Mouse (Mus musculus) liver, embryonic 15.5 days (tissue): Measurements from ENCODE around the gene Cipc. TPM values are rescaled to one million over a fixed set of nuclear protein-coding genes. Genes with fewer than 3 reads are reported as not detected.

ENCODE experiments used
- ATAC-seq: fragments of 200-750 bp; cut with Nextera tagmentation; 2 replicates; pipeline ENCODE4 v1.8.0; 2017; ENCODE audit warnings: moderate number of reproducible peaks, mild to moderate bottlenecking, moderate library complexity; ENCODE audit not compliant: insufficient read depth
- H3K27ac ChIP-seq: fragments of 300-500 bp; sonication (generic); replicated peaks from 2 replicates; pipeline ENCODE4 v1.5.1; 2015; ENCODE audit warnings: mild to moderate bottlenecking, inconsistent platforms
- H3K27me3 ChIP-seq: fragments of 300-500 bp; sonication (generic); 2 replicates; pipeline ENCODE4 v1.6.1; 2015; ENCODE audit warnings: mild to moderate bottlenecking, inconsistent platforms
- H3K36me3 ChIP-seq: fragments of 300-500 bp; sonication (generic); replicated peaks from 2 replicates; pipeline ENCODE4 v1.6.1; 2015; ENCODE audit warnings: moderate library complexity, mild to moderate bottlenecking, inconsistent platforms
- H3K4me1 ChIP-seq: fragments of 300-500 bp; sonication (generic); replicated peaks from 2 replicates; pipeline ENCODE4 v1.6.1; 2015; ENCODE audit warnings: inconsistent platforms
- H3K4me2 ChIP-seq: fragments of 300-500 bp; sonication (generic); 2 replicates; pipeline ENCODE4 v1.6.1; 2015; ENCODE audit warnings: moderate library complexity, mild to moderate bottlenecking, inconsistent platforms
- H3K4me3 ChIP-seq: fragments of 300-500 bp; sonication (generic); replicated peaks from 2 replicates; pipeline ENCODE4 v1.5.1; 2015; ENCODE audit warnings: mild to moderate bottlenecking, inconsistent platforms
- H3K9ac ChIP-seq: fragments of 300-500 bp; sonication (generic); 2 replicates; pipeline ENCODE4 v1.6.1; 2015; ENCODE audit warnings: moderate library complexity, mild to moderate bottlenecking, inconsistent platforms
- H3K9me3 ChIP-seq: fragments of 300-500 bp; sonication (generic); replicated peaks from 2 replicates; pipeline ENCODE4 v1.6.1; 2016; ENCODE audit warnings: inconsistent platforms
- WGBS: fragments of 180-500 bp; shearing (Covaris S2); methylation state at CpG from one replicate; pipeline ENCODE4 v1.1.7; 2015; ENCODE audit warnings: mixed read lengths; ENCODE audit not compliant: insufficient replicate concordance; 5-methylcytosine and 5-hydroxymethylcytosine counted together
- polyA plus RNA-seq: library from polyadenylated mRNA; unstranded; fragments of >200 nt; fragmentation: Nextera tagmentation; extraction: Ambion mirVana; gene quantifications from 2 replicates; pipeline ENCODE4 v1.2.1, GENCODE M21; 2015

Gene Cipc
- polyA plus RNA-seq, 1 experiment from 2014 or later: 8.2 TPM

- ATAC-seq: no peak
- H3K4me3 ChIP-seq: no peak overlapping the region
- H3K27ac ChIP-seq: no peak overlapping the region
- peaks cover 3% of the 10 kb centered on the region; the same call in 1 of the 2 replicates for H3K27me3 ChIP-seq
- no peaks in the 10 kb centered on the region for H3K9me3 ChIP-seq
- H3K9ac ChIP-seq: no peak overlapping the region
- no peaks in the 10 kb centered on the region for H3K4me1 ChIP-seq
- H3K4me2 ChIP-seq: no peak overlapping the region
- no peaks in the 10 kb centered on the region for H3K36me3 ChIP-seq
- 24% methylated on average over 1 of the region's 1 CpGs for WGBS
Observed at GRCm38 (mm10) chr12:86934748-86935147, 12.1 kb upstream of the Cipc start.

- ATAC-seq: no peak
- Histone ChIP-seq H3K4me3 (no peak overlapping the region), H3K4me1 (no peaks in the 10 kb centered on the region), H3K27ac (no peak overlapping the region), H3K36me3 (no peaks in the 10 kb centered on the region), H3K9ac (no peak overlapping the region), H3K4me2 (no peak overlapping the region), H3K27me3 (peaks cover 3% of the 10 kb centered on the region; the same call in 1 of the 2 replicates), H3K9me3 (no peaks in the 10 kb centered on the region)
- 65% methylated on average over 8 of the region's 8 CpGs for WGBS
Observed at GRCm38 (mm10) chr12:86935692-86936282, 11.1 kb upstream of the Cipc start.

- no peak overlapping the region for H3K9ac ChIP-seq
- no peak overlapping the region for H3K27ac ChIP-seq
- H3K4me1 ChIP-seq: no peaks in the 10 kb centered on the region
- H3K4me3 ChIP-seq: no peak overlapping the region
- H3K9me3 ChIP-seq: no peaks in the 10 kb centered on the region
- no peaks in the 10 kb centered on the region for H3K36me3 ChIP-seq
- no peak for ATAC-seq
- H3K27me3 ChIP-seq: peaks cover 5% of the 10 kb centered on the region; the same call in 1 of the 2 replicates
- no peak overlapping the region for H3K4me2 ChIP-seq
- 59% methylated on average over 11 of the region's 11 CpGs for WGBS
Observed at GRCm38 (mm10) chr12:86936587-86937343, 10.1 kb upstream of the Cipc start.

- Histone ChIP-seq H3K27ac (no peak overlapping the region), H3K36me3 (no peaks in the 10 kb centered on the region), H3K4me2 (no peak overlapping the region), H3K9ac (no peak overlapping the region), H3K4me1 (no peaks in the 10 kb centered on the region), H3K27me3 (peaks cover 20% of the 10 kb centered on the region), H3K9me3 (no peaks in the 10 kb centered on the region), H3K4me3 (no peak overlapping the region)
- 35% methylated on average over 9 of the region's 9 CpGs for WGBS
- ATAC-seq: no peak
Observed at GRCm38 (mm10) chr12:86938571-86938970, 8.3 kb upstream of the Cipc start.

GRCm38 (mm10) chr12:86941173-86941572 is 5.7 kb upstream of the Cipc start:
- no peak for ATAC-seq
- no peak overlapping the region for H3K9ac ChIP-seq
- H3K4me1 ChIP-seq: peaks cover 9% of the 10 kb centered on the region
- H3K27ac ChIP-seq: no peak overlapping the region
- H3K4me3 ChIP-seq: no peak overlapping the region
- no peaks in the 10 kb centered on the region for H3K36me3 ChIP-seq
- peaks cover 20% of the 10 kb centered on the region for H3K27me3 ChIP-seq
- H3K9me3 ChIP-seq: no peaks in the 10 kb centered on the region
- H3K4me2 ChIP-seq: no peak overlapping the region
- WGBS: 53% methylated on average over 11 of the region's 11 CpGs

GRCm38 (mm10) chr12:86941734-86942486 is 4.9 kb upstream of the Cipc start:
- peaks cover 12% of the 10 kb centered on the region for H3K4me1 ChIP-seq
- WGBS: 55% methylated on average over 5 of the region's 5 CpGs
- H3K9me3 ChIP-seq: no peaks in the 10 kb centered on the region
- no peak overlapping the region for H3K4me2 ChIP-seq
- ATAC-seq: no peak
- H3K9ac ChIP-seq: no peak overlapping the region
- no peak overlapping the region for H3K4me3 ChIP-seq
- H3K27me3 ChIP-seq: peaks cover 20% of the 10 kb centered on the region
- no peaks in the 10 kb centered on the region for H3K36me3 ChIP-seq
- H3K27ac ChIP-seq: no peak overlapping the region

- Histone ChIP-seq H3K36me3 (no peaks in the 10 kb centered on the region), H3K27ac (no peak overlapping the region), H3K4me1 (peaks cover 24% of the 10 kb centered on the region), H3K27me3 (peaks cover 20% of the 10 kb centered on the region), H3K4me3 (no peak overlapping the region), H3K9ac (no peak overlapping the region), H3K4me2 (no peak overlapping the region), H3K9me3 (no peaks in the 10 kb centered on the region)
- no peak for ATAC-seq
- 70% methylated on average over 8 of the region's 8 CpGs for WGBS
Observed at GRCm38 (mm10) chr12:86943421-86943820, 3.4 kb upstream of the Cipc start.

- H3K9ac ChIP-seq: no peak overlapping the region
- WGBS: 7% methylated on average over 4 of the region's 4 CpGs
- no peaks in the 10 kb centered on the region for H3K9me3 ChIP-seq
- H3K27ac ChIP-seq: no peak overlapping the region
- H3K36me3 ChIP-seq: no peaks in the 10 kb centered on the region
- H3K4me1 ChIP-seq: peaks cover 41% of the 10 kb centered on the region
- H3K27me3 ChIP-seq: peaks cover 20% of the 10 kb centered on the region
- ATAC-seq: no peak
- no peak overlapping the region for H3K4me3 ChIP-seq
- peak overlapping the region; percentile 24; the same call in 1 of the 2 replicates for H3K4me2 ChIP-seq
Observed at GRCm38 (mm10) chr12:86945126-86945525, 1.7 kb upstream of the Cipc start.

GRCm38 (mm10) chr12:86946301-86946781 is 502 bp upstream of the Cipc start:
- Histone ChIP-seq H3K27ac (peak overlapping the region; percentile 98), H3K9me3 (no peaks in the 10 kb centered on the region), H3K27me3 (peaks cover 16% of the 10 kb centered on the region), H3K36me3 (no peaks in the 10 kb centered on the region), H3K9ac (peak overlapping the region; percentile 84), H3K4me3 (peak overlapping the region; percentile 85), H3K4me1 (peaks cover 50% of the 10 kb centered on the region), H3K4me2 (peak overlapping the region; percentile 96)
- no peak for ATAC-seq
- WGBS: 1% methylated on average over 17 of the region's 17 CpGs

GRCm38 (mm10) chr12:86947681-86948401 is 998 bp downstream of the Cipc start:
- 16% methylated on average over 26 of the region's 26 CpGs for WGBS
- ATAC-seq: peak; percentile 14; the same call in 1 of the 2 replicates
- H3K4me3 ChIP-seq: peak overlapping the region; percentile 85
- peak overlapping the region; percentile 98 for H3K27ac ChIP-seq
- H3K27me3 ChIP-seq: 0 out of 2 replicates have a peak, but pooled peaks cover 4% of the 10 kb centered on the region
- H3K36me3 ChIP-seq: peaks cover 6% of the 10 kb centered on the region; the same call in 1 of the 2 replicates
- peaks cover 50% of the 10 kb centered on the region for H3K4me1 ChIP-seq
- H3K4me2 ChIP-seq: peak overlapping the region; percentile 96
- peak overlapping the region; percentile 89 for H3K9ac ChIP-seq
- H3K9me3 ChIP-seq: no peaks in the 10 kb centered on the region
